Mouse (Mus musculus) layer of hippocampus, adult 18-20 months (tissue): ENCODE data around the gene Nedd9. TPM values are rescaled to one million over a fixed set of nuclear protein-coding genes. Genes with fewer than 3 reads are reported as not detected.
A peak's percentile ranks its signal among the peaks of the same experiment; 100 is the strongest.
"Not testable (repeated sequence)": the region's sequence is repeated elsewhere in the genome, so short reads cannot be mapped to it uniquely, and the experiment has no call there.

Experiments
- DNase-seq, 2 experiments: peaks; one replicate each; pipeline ENCODE4 v3.0.0; 2022; ENCODE audit warnings: low spot score in 2 of 2
- total RNA-seq, 2 experiments: library from RNA; stranded (reverse); gene quantifications; 2 replicates each; pipeline ENCODE4 v1.2.3; 2021

The Nedd9 gene
- total RNA-seq, 2 experiments from 2014 or later = 12.6 to 12.9 TPM

- DNase-seq = no peak
Observed at GRCm38 (mm10) chr13:41321433-41321832, 165.7 kb downstream of the Nedd9 start.

GRCm38 (mm10) chr13:41320749-41321148 is 166.4 kb downstream of the Nedd9 start:
- no peak for DNase-seq

GRCm38 (mm10) chr13:41302716-41303115 is 184.4 kb downstream of the Nedd9 start:
- DNase-seq = peak; percentile 43 to 88

- DNase-seq = no peak
Observed at GRCm38 (mm10) chr13:41300037-41300436, 187.1 kb downstream of the Nedd9 start.

- no peak for DNase-seq
Observed at GRCm38 (mm10) chr13:41298996-41299395, 188.2 kb downstream of the Nedd9 start.

GRCm38 (mm10) chr13:41298533-41298932 is 188.6 kb downstream of the Nedd9 start:
- DNase-seq = no peak

- DNase-seq = no peak
Observed at GRCm38 (mm10) chr13:41296396-41296795, 190.8 kb downstream of the Nedd9 start.

GRCm38 (mm10) chr13:41295886-41296285 is 191.3 kb downstream of the Nedd9 start:
- DNase-seq = no peak

- DNase-seq = no peak
Observed at GRCm38 (mm10) chr13:41293595-41293994, 193.6 kb downstream of the Nedd9 start.

GRCm38 (mm10) chr13:41291466-41291974 is 195.6 kb downstream of the Nedd9 start:
- no peak for DNase-seq

- DNase-seq = no peak
Observed at GRCm38 (mm10) chr13:41286285-41286684, 200.9 kb downstream of the Nedd9 start.

- no peak for DNase-seq
Observed at GRCm38 (mm10) chr13:41285448-41285847, 201.7 kb downstream of the Nedd9 start.

- DNase-seq = peak; percentile 51 to 86
Observed at GRCm38 (mm10) chr13:41283256-41283655, 203.9 kb downstream of the Nedd9 start.

GRCm38 (mm10) chr13:41280696-41281095 is 206.5 kb downstream of the Nedd9 start:
- no peak for DNase-seq

- no peak for DNase-seq
Observed at GRCm38 (mm10) chr13:41273927-41274650, 213.1 kb downstream of the Nedd9 start, which contains the start of gene Gm17364. TSS of gene Gm17364 (minus strand) at chr13:41273977.

GRCm38 (mm10) chr13:41267827-41268408 is 219.2 kb downstream of the Nedd9 start:
- peak; percentile 42 to 53 for DNase-seq

- no peak for DNase-seq
Observed at GRCm38 (mm10) chr13:41263304-41264006, 223.7 kb downstream of the Nedd9 start.

- not testable (repeated sequence) for DNase-seq
Observed at GRCm38 (mm10) chr13:41261617-41262016, 225.5 kb downstream of the Nedd9 start.
